Mouse (Mus musculus): Measurements from ENCODE around the gene Prss41. TPM values are rescaled to one million over a fixed set of nuclear protein-coding genes. Genes with fewer than 3 reads are reported as not detected.

Prss41 gene
- polyA plus RNA-seq, 2 experiments = 0.06 to 0.18 TPM

DNA sequence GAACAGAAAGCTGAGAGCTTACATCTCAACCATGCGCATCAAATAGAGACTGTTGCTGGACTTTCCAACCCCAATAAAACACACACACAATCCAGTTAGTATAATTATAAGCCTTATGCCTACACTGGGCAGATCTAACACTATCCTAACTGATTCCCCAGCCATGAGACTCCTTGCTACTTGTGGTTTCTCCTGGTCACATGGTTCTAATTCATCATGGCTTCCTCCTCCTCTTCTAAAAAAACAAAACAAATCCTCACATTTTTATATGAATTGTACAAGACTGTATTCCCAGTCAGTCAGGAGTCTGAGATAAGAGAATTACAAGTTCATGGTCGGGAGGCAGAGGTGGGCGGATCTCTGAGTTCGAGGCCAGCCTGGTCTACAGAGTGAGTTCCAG is 55.0 kb downstream of the Prss41 start:
- WGBS (ENCODE audit: insufficient replicate concordance) = 52% methylated on average over 4 of the region's 4 CpGs
- no peak overlapping the region for H3K4me2 ChIP-seq (ENCODE audit: low read depth)

More for the DNA sequence above, 55.0 kb downstream of the Prss41 start:
- Histone ChIP-seq H3K27me3 (ENCODE audit: control insufficient read depth, insufficient read depth, low read length) (no peaks in the 10 kb centered on the region), H3K27ac (no peak overlapping the region), H3K9me3 (ENCODE audit: control insufficient read depth, low read length) (no peaks in the 10 kb centered on the region), H3K4me3 (ENCODE audit: insufficient read depth in 1 of 2, low read depth in 2 of 2, low read length in 2 of 2) (no peak overlapping the region), H3K36me3 (replicated peaks; ENCODE audit: control insufficient read depth, insufficient read depth, low read depth) (no peaks in the 10 kb centered on the region), H3K4me1 (replicated peaks; ENCODE audit: control insufficient read depth in 2 of 2, insufficient read depth in 2 of 2, low read length in 1 of 2) (peaks cover 12 to 21% of the 10 kb centered on the region in 2 experiments), H3K9ac (replicated peaks) (no peak overlapping the region)
- TF ChIP-seq EP300 (IDR thresholded peaks at IDR 0.05; ENCODE audit: low read depth) (no peak), CTCF (IDR thresholded peaks at IDR 0.05; ENCODE audit: low read depth) (no peak)
- DNase-seq (ENCODE audit: low read depth in 3 of 3, low spot score in 3 of 3) (no peak), ATAC-seq (ENCODE audit: insufficient read depth) (no peak)

Small RNA genes lying within 50 kb of the gene (microRNA-seq; reads per million reads assigned to microRNA genes)
- gene Mir5125 = 2.1 reads per million

Other genes starting within 250 kb of the Prss41 start
- gene Zfp13, start 244.7 kb downstream of the Prss41 start, polyA plus RNA-seq (2012; rRNA removed) = 1.9 and 2.0 TPM in 2 replicates
- gene Zfp13, start 244.7 kb downstream of the Prss41 start, polyA plus RNA-seq (2014; fragmentation: Nextera tagmentation; extraction: Ambion mirVana) = 1.3 TPM in 2 replicates
- gene Zscan10, start 243.3 kb downstream of the Prss41 start, polyA plus RNA-seq (2012; rRNA removed) = not detected in 2 replicates
- not detected in 2 replicates for gene Zscan10, start 243.3 kb downstream of the Prss41 start, polyA plus RNA-seq (2014; fragmentation: Nextera tagmentation; extraction: Ambion mirVana)
- gene Mmp25, start 198.9 kb downstream of the Prss41 start, polyA plus RNA-seq (2012; rRNA removed) = 0.11 and 0.12 TPM in 2 replicates
- gene Mmp25, start 198.9 kb downstream of the Prss41 start, polyA plus RNA-seq (2014; fragmentation: Nextera tagmentation; extraction: Ambion mirVana) = 0.11 TPM in 1 of 2 replicates, not detected in the other
- gene Bicdl2, start 183.7 kb downstream of the Prss41 start, polyA plus RNA-seq (2012; rRNA removed) = 0.02 TPM in 2 replicates
- gene Bicdl2, start 183.7 kb downstream of the Prss41 start, polyA plus RNA-seq (2014; fragmentation: Nextera tagmentation; extraction: Ambion mirVana) = not detected in 2 replicates
- gene Hcfc1r1, start 170.6 kb downstream of the Prss41 start, polyA plus RNA-seq (2012; rRNA removed) = 11.3 and 15.3 TPM in 2 replicates
- 21.0 and 24.5 TPM in 2 replicates for gene Hcfc1r1, start 170.6 kb downstream of the Prss41 start, polyA plus RNA-seq (2014; fragmentation: Nextera tagmentation; extraction: Ambion mirVana)
- 14.8 and 17.2 TPM in 2 replicates for gene Thoc6, start 170.3 kb downstream of the Prss41 start, polyA plus RNA-seq (2012; rRNA removed)
- 21.4 and 21.5 TPM in 2 replicates for gene Thoc6, start 170.3 kb downstream of the Prss41 start, polyA plus RNA-seq (2014; fragmentation: Nextera tagmentation; extraction: Ambion mirVana)
- 1.4 and 1.7 TPM in 2 replicates for gene Tnfrsf12a, start 166.7 kb downstream of the Prss41 start, polyA plus RNA-seq (2012; rRNA removed)
- gene Tnfrsf12a, start 166.7 kb downstream of the Prss41 start, polyA plus RNA-seq (2014; fragmentation: Nextera tagmentation; extraction: Ambion mirVana) = 3.0 and 3.9 TPM in 2 replicates
- 0.64 and 0.68 TPM in 2 replicates for gene Cldn6, start 164.9 kb downstream of the Prss41 start, polyA plus RNA-seq (2012; rRNA removed)
- gene Cldn6, start 164.9 kb downstream of the Prss41 start, polyA plus RNA-seq (2014; fragmentation: Nextera tagmentation; extraction: Ambion mirVana) = 0.15 and 0.50 TPM in 2 replicates
- gene Cldn9, start 160.1 kb downstream of the Prss41 start, polyA plus RNA-seq (2012; rRNA removed) = 0.04 TPM in 2 replicates
- gene Cldn9, start 160.1 kb downstream of the Prss41 start, polyA plus RNA-seq (2014; fragmentation: Nextera tagmentation; extraction: Ambion mirVana) = 0.21 TPM in 1 of 2 replicates, not detected in the other
- 0.04 and 0.09 TPM in 2 replicates for gene 1520401A03Rik, start 121.4 kb downstream of the Prss41 start, polyA plus RNA-seq (2012; rRNA removed)
- not detected in 2 replicates for gene 1520401A03Rik, start 121.4 kb downstream of the Prss41 start, polyA plus RNA-seq (2014; fragmentation: Nextera tagmentation; extraction: Ambion mirVana)
- gene Pkmyt1, start 117.8 kb downstream of the Prss41 start, polyA plus RNA-seq (2012; rRNA removed) = 29.6 and 35.0 TPM in 2 replicates
- gene Pkmyt1, start 117.8 kb downstream of the Prss41 start, polyA plus RNA-seq (2014; fragmentation: Nextera tagmentation; extraction: Ambion mirVana) = 21.2 and 24.5 TPM in 2 replicates
- gene Paqr4, start 103.3 kb downstream of the Prss41 start, polyA plus RNA-seq (2012; rRNA removed) = 3.6 and 5.7 TPM in 2 replicates
- 6.4 and 7.2 TPM in 2 replicates for gene Paqr4, start 103.3 kb downstream of the Prss41 start, polyA plus RNA-seq (2014; fragmentation: Nextera tagmentation; extraction: Ambion mirVana)
- gene Kremen2, start 98.3 kb downstream of the Prss41 start, polyA plus RNA-seq (2012; rRNA removed) = 0.02 and 0.03 TPM in 2 replicates
- not detected in 2 replicates for gene Kremen2, start 98.3 kb downstream of the Prss41 start, polyA plus RNA-seq (2014; fragmentation: Nextera tagmentation; extraction: Ambion mirVana)
- 4.0 and 4.3 TPM in 2 replicates for gene Flywch1, start 72.6 kb downstream of the Prss41 start, polyA plus RNA-seq (2012; rRNA removed)
- gene Flywch1, start 72.6 kb downstream of the Prss41 start, polyA plus RNA-seq (2014; fragmentation: Nextera tagmentation; extraction: Ambion mirVana) = 6.6 and 7.4 TPM in 2 replicates
- 0.57 and 0.79 TPM in 2 replicates for gene Flywch2, start 58.1 kb downstream of the Prss41 start, polyA plus RNA-seq (2012; rRNA removed)
- 0.85 and 1.0 TPM in 2 replicates for gene Flywch2, start 58.1 kb downstream of the Prss41 start, polyA plus RNA-seq (2014; fragmentation: Nextera tagmentation; extraction: Ambion mirVana)
- gene Srrm2, start 53.6 kb downstream of the Prss41 start, polyA plus RNA-seq (2012; rRNA removed) = 136 and 152 TPM in 2 replicates
- gene Srrm2, start 53.6 kb downstream of the Prss41 start, polyA plus RNA-seq (2014; fragmentation: Nextera tagmentation; extraction: Ambion mirVana) = 107 and 120 TPM in 2 replicates
- gene Elob, start 15.0 kb downstream of the Prss41 start, polyA plus RNA-seq (2012; rRNA removed) = 277 and 284 TPM in 2 replicates
- 519 and 544 TPM in 2 replicates for gene Elob, start 15.0 kb downstream of the Prss41 start, polyA plus RNA-seq (2014; fragmentation: Nextera tagmentation; extraction: Ambion mirVana)
- gene Prss33, start 8.1 kb downstream of the Prss41 start, polyA plus RNA-seq (2012; rRNA removed) = 0.04 TPM in 1 of 2 replicates, not detected in the other
- gene Prss33, start 8.1 kb downstream of the Prss41 start, polyA plus RNA-seq (2014; fragmentation: Nextera tagmentation; extraction: Ambion mirVana) = not detected in 2 replicates
- 0.06 TPM in 1 of 2 replicates, not detected in the other for gene Prss32, start 317 bp downstream of the Prss41 start, polyA plus RNA-seq (2012; rRNA removed)
- not detected in 2 replicates for gene Prss32, start 317 bp downstream of the Prss41 start, polyA plus RNA-seq (2014; fragmentation: Nextera tagmentation; extraction: Ambion mirVana)
- gene Prss21, start 23.9 kb upstream of the Prss41 start, polyA plus RNA-seq (2012; rRNA removed) = not detected in 2 replicates
- gene Prss21, start 23.9 kb upstream of the Prss41 start, polyA plus RNA-seq (2014; fragmentation: Nextera tagmentation; extraction: Ambion mirVana) = not detected in 2 replicates
- gene Dcpp1, start 36.7 kb upstream of the Prss41 start, polyA plus RNA-seq (2012; rRNA removed) = not detected in 2 replicates
- not detected in 2 replicates for gene Dcpp1, start 36.7 kb upstream of the Prss41 start, polyA plus RNA-seq (2014; fragmentation: Nextera tagmentation; extraction: Ambion mirVana)
- gene Dcpp2, start 36.7 kb upstream of the Prss41 start, polyA plus RNA-seq (2012; rRNA removed) = not detected in 2 replicates
- gene Dcpp2, start 36.7 kb upstream of the Prss41 start, polyA plus RNA-seq (2014; fragmentation: Nextera tagmentation; extraction: Ambion mirVana) = not detected in 2 replicates
- not detected in 2 replicates for gene Dcpp3, start 73.3 kb upstream of the Prss41 start, polyA plus RNA-seq (2012; rRNA removed)
- not detected in 2 replicates for gene Dcpp3, start 73.3 kb upstream of the Prss41 start, polyA plus RNA-seq (2014; fragmentation: Nextera tagmentation; extraction: Ambion mirVana)
- not detected in 2 replicates for gene Sbp, start 97.5 kb upstream of the Prss41 start, polyA plus RNA-seq (2012; rRNA removed)
- gene Sbp, start 97.5 kb upstream of the Prss41 start, polyA plus RNA-seq (2014; fragmentation: Nextera tagmentation; extraction: Ambion mirVana) = not detected in 2 replicates
- not detected in 2 replicates for gene Sbpl, start 111.1 kb upstream of the Prss41 start, polyA plus RNA-seq (2012; rRNA removed)
- gene Sbpl, start 111.1 kb upstream of the Prss41 start, polyA plus RNA-seq (2014; fragmentation: Nextera tagmentation; extraction: Ambion mirVana) = not detected in 2 replicates
- 0.07 and 0.13 TPM in 2 replicates for gene Prss30, start 136.4 kb upstream of the Prss41 start, polyA plus RNA-seq (2012; rRNA removed)
- gene Prss30, start 136.4 kb upstream of the Prss41 start, polyA plus RNA-seq (2014; fragmentation: Nextera tagmentation; extraction: Ambion mirVana) = 0.06 TPM in 1 of 2 replicates, not detected in the other
- gene Prss22, start 153.9 kb upstream of the Prss41 start, polyA plus RNA-seq (2012; rRNA removed) = not detected in 2 replicates
- gene Prss22, start 153.9 kb upstream of the Prss41 start, polyA plus RNA-seq (2014; fragmentation: Nextera tagmentation; extraction: Ambion mirVana) = not detected in 2 replicates
- not detected in 2 replicates for gene Prss27, start 194.0 kb upstream of the Prss41 start, polyA plus RNA-seq (2012; rRNA removed)
- not detected in 2 replicates for gene Prss27, start 194.0 kb upstream of the Prss41 start, polyA plus RNA-seq (2014; fragmentation: Nextera tagmentation; extraction: Ambion mirVana)
- 9.3 and 10.0 TPM in 2 replicates for gene Kctd5, start 229.3 kb upstream of the Prss41 start, polyA plus RNA-seq (2012; rRNA removed)
- 10.9 and 11.3 TPM in 2 replicates for gene Kctd5, start 229.3 kb upstream of the Prss41 start, polyA plus RNA-seq (2014; fragmentation: Nextera tagmentation; extraction: Ambion mirVana)